Mouse (Mus musculus) embryo, embryonic 10 days (tissue): Measurements from ENCODE around the gene Pacs2.

Experiments used
- DNase-seq: peaks from one replicate; pipeline ENCODE4 v3.0.0-alpha.2; 2015; ENCODE audit warnings: low spot score

Pacs2 gene

DNA sequence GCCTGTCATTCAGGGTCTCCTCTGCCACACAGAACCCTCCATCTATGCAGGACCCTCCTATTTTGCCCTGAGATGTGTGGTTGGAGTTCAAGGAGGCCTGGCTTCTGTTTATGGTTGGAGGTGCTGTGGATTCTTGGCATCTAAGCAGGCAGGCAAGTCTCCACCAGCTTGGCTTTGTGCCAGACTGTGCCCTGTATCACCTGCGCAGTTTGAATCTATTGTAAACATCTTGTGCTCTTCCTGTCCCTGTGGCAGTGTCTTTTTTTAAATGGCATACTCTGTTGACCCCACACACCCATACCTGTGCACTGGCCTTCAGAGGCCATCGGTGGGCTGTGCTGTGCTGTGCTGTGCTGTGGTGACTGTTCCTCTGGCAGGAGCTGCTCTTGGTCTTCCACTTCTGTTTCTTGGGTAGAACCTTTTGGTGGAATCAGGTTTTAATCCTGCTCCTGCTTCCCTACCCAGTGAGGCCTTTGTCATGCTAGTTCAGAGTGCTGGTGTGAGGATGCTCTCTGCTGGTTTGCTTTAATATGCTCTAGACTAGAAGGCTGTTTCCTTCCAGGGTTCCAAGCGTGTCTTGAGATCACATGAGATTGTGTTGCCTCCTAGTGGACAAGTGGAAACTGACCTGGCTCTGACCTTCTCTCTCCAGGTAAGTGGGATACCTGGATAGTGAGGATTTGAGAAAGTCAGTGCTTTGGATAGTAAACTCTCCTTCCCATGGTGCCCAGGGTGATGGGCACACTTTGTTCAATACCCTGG is 30.8 kb downstream of the Pacs2 start:
- DNase-seq, result no peak

DNA sequence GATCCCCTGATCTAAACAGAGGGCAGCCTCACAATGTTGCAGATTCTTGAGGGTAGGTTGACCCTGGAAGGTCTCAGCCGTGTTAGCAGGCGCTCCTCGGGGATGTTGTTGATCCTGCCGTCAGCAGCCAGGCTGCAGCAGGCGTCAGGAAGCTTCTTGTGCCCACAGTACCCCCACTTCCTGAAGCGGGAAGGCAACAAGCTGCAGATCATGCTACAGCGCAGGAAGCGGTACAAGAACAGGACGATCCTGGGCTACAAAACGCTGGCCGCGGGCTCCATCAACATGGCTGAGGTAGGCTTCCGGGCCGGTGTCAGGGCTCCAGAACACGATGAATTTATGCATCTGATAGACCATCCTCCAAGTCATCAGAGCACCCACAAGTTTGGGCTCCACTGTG is 32.6 kb downstream of the Pacs2 start:
- DNase-seq, result no peak

DNA sequence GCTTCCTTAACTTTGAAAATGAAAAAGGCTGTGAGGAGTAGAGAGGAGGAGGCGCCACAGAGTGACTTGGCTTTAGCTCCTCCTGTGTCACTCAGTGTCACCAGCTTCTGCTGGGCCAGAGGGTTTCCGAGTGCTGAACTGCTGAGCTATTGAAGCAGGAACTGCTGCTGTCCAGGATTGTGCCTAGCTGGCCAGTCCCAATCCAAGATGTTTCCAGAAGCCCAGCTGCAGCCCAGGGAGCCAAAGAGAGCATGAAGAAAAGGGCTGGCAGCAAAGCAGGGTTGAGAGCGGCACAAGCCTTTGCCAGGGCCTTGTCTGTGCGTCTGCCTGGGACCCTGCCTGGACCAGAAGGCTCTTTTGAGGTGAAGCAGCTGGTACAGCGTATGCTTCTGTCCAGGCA is 33.8 kb downstream of the Pacs2 start:
- no peak for DNase-seq

DNA sequence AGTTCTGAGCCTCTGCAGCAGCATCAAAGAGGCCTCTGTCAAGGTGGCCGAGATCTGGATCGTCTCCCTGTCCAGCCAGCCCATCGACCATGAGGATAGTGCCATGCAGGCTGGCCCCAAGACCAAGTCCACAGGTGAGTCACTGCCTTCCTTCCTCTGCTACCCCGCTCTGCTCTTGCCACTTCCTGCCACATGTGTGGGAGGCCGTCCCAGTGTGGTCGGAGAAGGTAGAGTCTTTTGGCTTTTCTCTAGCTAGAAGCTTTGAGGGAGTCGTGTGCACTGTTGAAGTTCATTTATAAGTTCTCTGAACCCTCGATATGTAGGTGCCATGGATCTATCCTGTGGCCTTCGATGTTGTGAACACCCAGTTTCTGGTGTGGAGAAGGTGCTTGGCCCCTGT is 35.5 kb downstream of the Pacs2 start:
- DNase-seq, result no peak

DNA sequence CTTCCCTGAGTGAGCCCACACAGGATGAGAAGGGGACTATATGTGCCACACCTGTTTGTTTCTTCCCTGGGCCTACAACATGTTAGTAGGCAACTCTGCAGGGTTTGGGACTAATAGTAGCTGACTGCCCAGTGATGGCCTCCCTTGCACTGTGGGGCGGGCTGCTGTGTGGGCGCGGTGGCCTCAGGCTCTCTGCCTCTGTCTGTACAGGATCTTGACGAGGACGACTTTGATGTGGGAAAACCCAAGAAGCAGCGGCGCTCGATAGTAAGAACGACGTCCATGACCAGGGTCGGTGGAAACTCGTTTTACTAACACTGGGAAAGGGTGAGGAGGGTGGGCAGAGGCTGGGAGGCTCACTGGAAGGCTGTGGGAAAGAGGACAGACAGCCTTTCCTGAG is 36.4 kb downstream of the Pacs2 start:
- no peak for DNase-seq

DNA sequence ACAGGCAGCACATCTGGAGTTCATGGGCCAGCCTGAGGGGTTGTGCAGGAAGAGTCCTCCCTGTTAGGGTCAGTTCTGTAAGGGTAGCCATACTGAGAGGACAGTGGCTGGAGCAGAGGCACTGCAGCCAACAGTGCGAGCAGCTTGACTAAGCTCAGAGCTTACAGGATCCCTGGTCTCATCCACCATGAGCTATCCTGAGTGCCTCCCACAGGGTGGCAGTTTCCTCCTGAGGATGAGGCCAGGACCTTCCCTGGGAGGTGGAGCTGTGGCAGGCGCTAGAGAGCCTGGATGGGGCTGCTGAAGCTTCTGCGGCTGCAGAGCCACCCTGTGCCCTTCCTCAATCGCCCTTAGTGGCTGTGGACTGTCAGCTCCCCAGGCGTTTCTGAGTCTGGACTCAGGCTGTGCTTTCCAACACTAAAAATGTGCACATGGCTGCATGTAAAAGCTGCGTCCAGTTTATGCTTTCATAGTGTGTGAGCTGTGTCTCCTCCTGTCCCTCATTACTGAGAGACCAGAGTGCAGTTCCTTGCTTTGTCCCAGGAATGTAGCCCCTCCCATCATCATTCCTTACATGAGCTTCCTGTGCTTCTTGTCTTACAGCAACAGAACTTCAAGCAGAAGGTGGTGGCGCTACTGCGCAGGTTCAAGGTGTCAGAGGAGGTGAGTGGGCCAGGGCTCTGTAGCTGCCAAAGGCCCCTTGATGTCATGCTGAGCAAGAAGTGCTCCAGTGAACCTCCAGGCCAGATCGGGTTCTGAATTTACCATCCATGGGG is 37.5 kb downstream of the Pacs2 start:
- peak; percentile 62 for DNase-seq

DNA sequence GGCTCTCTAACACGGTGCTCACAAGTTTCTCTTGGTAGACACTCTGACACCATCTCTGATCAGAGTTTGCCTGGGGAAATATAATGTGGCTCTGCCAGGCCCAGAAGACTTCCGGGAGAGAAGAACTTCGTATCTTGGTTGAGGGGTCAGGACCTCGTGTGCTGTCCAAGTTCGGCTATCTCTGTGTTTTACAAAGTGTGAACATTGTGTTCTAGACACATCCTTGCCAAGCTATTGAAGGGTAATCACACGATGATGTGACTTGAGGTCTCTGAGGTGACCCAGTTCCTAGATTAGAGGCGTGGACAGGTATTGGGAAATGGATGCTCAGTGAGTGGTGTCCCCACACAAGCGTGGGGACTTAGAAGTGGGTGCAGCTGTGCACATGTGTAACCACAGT is 41.8 kb downstream of the Pacs2 start:
- DNase-seq, result no peak

DNA sequence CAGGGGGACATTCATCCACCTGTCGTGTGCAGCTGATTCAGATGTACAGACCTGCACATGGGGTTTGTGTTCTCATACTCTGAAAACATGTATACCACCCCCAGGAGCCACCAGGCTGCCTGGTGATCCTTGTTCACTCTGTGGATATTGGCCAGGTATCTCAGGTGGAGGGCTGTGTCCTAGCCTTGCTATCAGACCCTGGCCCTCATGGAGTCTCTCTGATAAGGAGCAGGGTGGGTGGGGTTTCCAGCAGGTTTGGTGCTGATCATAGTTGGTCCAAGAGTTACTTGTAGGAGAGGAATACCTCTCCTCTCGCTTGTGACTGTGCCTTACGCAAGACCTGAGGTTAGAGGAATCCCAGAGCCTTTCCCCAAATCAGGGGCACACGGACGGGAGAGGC is 45.9 kb downstream of the Pacs2 start:
- DNase-seq, result no peak

DNA sequence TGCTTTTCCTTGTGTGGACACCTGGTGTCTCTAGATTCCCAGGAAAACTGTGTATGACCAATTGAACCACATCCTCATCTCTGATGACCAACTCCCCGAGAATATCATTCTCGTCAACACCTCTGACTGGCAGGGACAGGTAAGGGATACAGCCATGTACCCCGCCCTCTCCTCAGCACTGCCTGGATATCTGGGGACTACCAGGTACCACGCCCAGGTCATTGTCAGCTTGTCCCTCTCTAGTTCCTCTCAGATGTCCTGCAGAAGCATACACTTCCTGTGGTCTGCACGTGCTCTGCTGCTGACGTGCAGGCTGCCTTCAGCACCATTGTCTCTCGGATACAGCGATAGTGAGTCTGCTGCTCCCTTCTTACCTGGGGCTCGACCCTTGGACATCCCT is 47.3 kb downstream of the Pacs2 start:
- DNase-seq, result no peak

DNA sequence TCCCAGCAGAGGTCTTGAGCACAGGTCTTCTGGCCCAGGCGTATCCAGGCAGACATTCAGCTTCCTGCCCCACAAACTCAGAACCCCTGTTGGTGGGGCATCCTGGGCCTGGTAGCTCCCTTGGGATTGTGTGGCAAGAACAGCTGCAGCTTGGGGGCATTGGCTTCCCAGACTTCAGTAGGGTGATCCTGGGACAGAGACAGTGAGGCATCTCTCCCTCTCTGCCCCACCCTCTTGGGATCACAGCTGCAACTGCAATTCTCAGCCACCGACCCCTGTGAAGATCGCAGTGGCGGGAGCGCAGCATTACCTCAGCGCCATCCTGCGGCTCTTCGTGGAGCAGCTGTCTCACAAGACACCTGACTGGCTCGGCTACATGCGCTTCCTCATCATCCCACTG is 47.9 kb downstream of the Pacs2 start:
- DNase-seq, result no peak

DNA sequence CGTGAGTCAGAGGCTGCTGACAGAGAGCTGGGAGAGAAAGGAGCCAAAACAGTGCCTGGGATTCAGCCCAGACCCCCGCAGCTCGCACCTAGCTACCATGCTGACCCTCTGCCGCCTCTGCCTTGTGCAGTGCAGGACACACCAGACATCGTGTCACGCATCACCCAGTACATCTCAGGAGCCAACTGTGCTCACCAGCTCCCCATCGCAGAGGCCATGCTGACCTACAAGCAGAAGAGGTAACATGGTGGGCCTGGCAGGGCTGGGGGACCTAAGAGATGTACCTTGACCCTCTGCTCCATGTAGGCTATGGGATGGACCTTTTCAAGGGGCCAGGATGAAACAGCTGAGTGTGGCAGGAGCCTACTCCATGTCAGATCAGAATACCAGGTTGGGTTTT is 49.4 kb downstream of the Pacs2 start:
- DNase-seq, result no peak

DNA sequence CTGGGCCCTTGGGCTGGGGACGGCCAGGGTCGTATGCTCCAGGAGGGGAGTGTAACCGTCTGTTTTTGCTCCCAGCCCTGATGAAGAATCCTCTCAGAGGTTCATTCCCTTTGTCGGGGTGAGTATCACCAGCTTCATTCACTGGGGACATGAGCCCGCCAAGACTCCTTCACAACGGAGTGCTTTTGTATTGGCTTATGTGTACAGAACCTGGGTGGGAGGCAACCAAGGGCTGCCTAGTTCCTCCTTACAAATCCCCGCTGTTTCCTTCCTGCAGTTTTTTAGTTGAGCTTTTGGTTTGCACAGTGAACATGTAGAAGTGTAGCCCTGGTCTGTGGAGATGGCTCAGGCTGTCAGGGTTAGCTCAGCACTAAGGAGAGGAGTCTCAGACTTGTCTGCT is 53.7 kb downstream of the Pacs2 start:
- no peak for DNase-seq

DNA sequence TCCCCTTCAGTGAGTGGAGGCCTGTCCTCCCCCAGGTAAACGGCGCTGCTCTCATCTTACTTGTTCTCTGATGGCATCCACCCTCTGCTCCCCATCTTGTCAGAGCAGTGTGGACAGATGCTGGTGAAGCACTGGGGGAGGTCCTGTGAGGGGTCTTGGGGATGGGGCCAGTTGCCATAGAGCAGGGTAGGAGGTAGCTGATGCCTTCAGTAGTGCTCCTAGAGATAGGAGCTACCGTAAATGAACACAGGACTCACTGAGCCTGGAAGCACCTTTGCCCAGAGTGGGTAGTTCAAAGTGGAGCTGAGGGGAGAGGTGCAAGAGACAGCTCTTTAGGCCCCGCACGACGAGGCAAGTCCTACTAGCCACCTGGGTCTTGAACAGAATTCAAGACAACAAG is 55.1 kb downstream of the Pacs2 start:
- DNase-seq, result no peak

DNA sequence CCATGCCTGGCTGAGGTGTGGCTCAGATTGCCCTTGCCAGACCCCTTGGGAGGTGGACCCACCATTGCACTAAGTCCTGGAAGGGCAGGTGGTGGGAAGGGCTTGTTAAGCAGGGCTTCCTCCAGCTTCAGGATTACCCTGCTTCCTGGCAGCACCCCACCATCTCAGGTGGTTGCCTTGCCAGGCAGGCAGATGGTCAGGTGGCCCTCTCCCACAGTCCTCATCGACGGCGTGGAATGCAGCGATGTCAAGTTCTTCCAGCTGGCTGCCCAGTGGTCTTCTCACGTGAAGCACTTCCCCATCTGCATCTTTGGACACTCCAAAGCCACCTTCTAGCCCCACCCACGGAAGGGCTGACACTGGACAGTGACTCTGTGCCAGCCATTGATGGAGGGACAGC is 57.0 kb downstream of the Pacs2 start:
- no peak for DNase-seq

DNA sequence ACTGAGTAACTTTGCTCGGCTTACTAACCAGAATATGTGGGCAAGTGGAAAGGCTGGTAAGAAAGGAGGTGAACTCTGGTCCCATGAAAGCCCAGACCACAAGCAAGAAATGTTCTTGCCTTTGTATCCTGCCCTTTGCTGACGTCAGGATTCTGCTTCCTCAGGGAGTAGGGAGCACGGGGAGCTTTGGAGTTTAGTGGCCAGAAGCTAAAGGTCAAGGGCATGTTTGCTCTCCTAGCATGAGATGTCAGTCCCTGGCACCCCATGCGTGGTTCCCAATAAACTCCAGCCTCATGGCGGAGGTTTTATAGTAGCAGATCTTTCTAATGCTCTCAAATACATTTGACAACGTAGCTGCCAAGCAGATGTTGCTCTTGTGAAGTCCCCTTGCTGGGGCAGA is 57.5 kb downstream of the Pacs2 start:
- no peak for DNase-seq

DNA sequence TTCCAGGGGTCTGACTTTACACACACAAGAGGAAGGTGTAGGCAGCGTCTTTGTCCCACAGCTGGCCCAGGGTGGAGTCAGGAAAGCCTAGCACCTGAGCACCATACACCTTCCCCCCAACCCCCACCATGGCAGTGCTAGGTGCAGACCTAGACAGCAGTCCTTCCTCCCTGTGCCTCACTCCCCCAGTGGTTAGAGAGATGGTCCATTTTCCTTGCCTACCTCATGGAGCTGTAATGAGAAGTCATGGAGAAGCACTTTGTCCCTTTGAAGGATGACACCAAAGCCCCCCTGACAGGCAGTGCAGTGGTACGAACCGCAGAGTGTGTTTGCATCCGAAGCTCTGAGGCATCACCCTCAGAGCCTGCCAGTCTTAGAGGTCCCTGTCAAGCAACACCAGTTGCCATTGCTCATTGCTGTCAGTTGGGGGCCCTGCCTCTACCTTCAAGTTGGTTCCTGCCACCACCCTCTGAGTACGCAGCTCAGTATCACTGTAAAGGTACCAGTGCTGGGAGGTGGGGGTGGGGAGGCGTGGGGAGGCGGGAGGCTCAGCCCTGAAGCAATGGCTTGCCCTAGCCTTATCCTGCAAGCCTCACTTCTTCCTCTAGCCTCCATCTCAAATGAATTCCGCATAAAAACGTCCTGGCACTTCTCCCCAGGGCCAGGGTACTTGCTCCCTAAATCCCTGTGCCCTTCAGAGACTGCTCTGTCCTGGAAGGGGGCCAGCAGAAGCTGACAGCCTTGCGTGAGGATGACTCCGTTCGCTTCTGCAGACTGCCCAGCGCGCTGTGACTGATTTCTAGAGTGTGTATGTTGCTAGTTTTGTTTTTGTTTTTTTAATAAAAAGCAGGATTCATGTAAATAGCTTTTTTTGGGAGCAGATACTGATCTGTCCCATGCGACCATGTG is 59.4 kb downstream of the Pacs2 start:
- DNase-seq, result peak; percentile 49

DNA sequence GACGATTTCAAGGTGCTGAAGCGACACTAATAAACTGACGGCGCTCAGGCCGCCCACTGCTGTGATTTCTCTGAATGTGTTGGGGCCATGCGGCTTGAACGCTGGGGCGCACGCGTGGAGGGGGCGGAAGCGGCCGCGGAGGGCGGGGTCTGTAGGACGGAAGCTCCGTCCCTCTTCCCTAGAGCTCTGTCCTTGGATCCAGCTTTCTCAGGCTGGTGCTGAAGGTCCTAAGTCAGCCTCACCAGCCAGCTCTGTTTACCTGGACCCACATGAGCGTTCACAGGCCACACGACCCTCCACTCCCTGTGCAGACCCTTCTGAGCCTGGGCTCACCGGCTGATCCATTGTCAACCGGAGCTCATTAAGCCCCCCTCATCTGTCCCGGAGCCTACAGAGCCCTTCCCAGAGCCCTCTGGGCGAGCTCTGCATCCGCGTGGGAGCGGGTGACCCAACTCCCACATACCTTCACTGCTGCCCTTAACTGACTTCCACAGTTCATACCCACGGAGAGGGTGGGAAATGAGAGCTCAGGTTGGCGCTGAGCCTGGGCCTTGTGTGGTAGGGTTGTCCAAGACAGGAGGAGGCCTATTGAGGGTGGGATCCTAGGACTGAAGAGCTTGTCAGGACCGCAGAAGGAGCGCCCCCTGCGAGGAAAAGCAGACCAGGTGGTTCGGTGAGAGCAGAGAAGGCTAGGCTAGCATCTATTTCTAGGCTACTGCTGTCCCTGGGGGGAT is 60.2 kb downstream of the Pacs2 start, which contains the start of gene Tex22:
TSS of gene Tex22 (plus strand) at position 174 of the 734 bp plus-strand sequence.
- peak; percentile 88 for DNase-seq

DNA sequence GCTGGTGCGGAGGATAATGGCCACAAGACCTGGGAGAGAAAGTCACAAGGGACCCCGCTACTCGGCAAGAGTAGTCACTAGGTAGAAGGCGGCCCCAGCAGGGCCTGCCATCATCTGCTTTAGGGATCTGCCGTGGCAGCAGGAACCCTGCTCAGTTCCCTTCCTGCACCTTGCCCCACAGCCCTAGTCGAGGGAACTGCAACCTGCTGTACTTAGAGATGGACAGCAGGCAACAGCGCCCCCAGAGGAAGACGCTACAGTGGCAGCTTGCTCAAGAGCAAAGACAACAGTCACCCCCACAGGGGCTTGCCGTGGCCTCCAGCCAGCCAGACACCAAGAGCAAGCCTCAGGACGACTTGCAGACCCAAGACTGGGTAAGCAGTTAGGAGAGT is 60.8 kb downstream of the Pacs2 start:
- DNase-seq, result peak; percentile 94

DNA sequence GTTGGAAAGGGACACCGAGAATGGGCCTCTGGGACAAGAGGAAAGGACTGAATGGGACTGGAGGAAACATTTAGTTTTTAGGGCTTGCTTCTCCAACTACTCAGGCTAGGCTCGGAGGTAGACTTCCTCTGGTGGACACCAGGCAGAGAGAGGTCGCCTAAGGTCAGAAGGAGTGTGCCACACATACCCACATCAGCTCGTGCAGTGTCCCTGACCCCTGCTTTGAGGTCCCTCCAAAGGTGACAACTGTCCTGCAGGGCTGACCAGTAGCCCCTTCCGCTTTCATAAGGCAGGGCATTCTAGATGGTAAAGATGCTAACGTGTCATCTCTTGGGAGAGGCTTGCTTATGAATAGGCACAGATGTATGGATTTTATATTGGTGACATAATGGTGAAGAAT is 61.2 kb downstream of the Pacs2 start:
- DNase-seq, result no peak

DNA sequence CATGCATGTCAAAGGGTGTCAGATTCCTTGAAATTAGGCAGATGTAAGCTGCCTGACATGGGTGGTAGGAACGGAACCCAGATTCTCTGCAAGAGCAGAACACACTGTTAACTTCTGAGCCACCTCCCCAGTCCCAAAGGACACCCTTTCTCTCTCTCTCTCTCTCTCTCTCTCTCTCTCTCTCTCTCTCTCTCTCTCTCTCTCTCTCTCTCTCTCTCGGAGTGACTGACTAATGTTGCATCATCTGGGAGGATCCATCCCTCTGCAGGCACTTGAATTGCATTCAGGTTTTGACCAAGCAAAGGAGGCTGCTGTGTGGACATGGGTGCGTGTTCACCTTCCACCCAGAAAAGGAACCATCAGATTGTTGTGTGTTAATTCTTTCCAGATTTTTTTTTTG is 73.0 kb downstream of the Pacs2 start:
- DNase-seq, result no peak

DNA sequence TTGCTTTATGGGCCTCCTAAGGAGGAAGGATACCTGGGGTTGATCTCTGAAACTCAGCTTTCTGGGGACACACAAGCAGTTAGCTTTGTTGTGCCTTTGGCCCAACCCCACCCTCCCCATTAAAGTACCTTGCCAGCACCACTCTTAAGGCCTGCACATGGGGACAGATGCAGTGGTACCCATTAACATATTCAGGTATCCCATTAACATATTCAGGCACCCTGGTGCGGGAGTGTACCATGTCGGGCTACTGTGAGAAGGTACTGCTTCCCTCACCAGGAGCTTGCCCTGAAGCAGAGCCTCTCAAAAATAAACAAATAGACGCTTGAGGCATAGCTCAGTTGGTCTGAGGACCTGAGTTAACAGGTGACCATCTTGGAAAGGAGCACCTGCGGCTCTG is 73.7 kb downstream of the Pacs2 start:
- DNase-seq, result no peak

DNA sequence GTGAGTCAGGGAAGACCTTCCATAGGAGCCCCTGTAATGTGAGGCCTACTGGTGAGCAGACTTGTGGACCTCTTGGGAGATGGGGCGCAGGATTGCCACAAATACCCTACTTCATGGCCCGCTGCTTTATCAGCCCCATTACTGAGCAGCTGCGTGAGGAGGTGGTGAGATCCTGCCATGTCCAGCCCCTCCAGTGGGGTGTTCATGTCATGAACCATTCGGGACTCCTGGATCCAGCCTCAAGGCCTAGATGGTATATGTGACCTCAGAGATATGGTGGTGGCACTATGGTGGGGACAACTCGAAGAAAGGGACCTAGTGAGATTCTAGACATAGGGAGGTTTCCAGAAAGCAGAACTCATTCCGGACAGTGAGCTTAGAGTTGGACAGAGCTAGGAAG is 74.8 kb downstream of the Pacs2 start:
- DNase-seq, result no peak
